Mouse (Mus musculus): ENCODE measurements at regions not wholly inside any gene's neighbourhood (a gene's known extent, or its start where the extent isn't known, plus 50 kb on each side); places are given as distances from the start of the nearest gene placed in this dataset.

DNA sequence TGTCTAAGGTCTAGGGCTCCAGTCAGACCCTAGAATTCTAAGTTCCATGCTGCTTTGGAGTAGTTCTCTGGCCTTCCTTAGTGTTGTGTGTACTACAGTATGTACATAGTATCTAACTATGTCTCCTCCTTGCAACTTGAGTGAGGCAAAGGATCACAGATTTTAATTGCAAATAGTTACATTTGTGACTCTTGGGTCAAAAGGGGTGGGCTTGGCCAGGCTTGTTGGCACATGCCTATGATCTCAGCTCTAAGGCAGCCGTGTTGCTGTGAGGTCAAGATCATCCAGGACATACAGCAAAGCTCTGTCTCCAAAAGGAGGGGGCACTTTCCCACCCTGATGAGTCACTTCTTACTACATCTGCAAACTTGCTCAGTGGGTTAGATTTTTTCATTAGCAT lies 89.8 kb upstream of the Cpm start:
- DNase-seq: no peak

DNA sequence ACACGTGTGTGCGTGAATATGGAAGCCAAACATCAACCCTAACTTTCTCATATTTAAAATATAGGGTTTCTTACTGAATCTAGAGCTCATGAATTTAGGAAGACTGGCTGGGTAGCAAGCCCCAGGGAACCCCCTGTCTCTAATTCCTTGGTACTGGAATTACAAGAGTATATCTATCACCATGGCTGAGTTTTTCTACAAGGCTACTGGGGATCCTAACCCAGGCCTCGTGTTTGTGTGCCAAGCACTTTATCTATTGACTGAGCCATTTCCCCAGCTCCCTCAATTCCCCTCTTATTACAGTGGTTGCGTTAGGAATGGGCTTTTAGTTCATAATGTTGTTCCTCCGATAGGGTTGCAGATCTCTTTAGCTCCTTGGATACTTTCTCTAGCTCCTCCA lies 90.6 kb upstream of the Cpm start:
- DNase-seq: no peak

DNA sequence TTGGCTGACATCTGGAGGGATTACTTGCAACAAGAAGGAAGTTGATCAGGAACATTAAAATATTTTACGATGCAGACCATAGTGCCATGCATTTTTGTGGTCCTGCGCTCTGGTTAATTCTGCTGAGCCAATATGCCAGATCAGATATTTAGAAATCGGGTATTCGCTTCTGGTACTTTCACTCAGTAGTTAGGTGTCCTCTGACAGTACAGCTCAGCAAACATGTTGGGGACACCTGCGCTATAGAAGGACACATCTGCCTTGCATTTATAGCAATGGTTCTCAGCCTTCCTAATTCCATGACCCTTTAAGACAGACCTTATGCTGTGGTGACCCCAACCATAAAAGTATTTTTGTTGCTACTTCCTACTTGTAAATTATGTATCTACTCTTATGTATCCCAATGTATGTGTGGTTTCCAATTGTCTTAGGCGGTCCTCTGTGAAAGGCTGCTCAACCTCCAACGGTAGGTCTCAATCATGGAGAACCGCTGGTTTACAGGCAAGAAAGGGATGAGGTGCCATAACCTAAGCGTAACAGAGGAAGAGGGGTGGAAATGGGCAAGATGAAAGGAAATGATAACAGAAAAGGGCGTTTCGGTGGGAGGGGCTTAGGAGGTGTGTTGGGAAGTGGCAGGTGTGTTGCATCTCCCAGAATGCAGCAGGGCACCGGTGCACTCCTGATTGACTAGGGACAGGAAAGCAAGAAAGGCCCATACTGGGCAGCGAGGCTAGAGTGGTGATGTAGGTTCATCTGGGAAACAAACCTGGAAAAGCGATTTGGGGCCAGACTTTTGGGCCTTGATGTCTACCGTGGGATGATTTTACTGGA lies 92.3 kb upstream of the Cpm start:
- no peak for DNase-seq

DNA sequence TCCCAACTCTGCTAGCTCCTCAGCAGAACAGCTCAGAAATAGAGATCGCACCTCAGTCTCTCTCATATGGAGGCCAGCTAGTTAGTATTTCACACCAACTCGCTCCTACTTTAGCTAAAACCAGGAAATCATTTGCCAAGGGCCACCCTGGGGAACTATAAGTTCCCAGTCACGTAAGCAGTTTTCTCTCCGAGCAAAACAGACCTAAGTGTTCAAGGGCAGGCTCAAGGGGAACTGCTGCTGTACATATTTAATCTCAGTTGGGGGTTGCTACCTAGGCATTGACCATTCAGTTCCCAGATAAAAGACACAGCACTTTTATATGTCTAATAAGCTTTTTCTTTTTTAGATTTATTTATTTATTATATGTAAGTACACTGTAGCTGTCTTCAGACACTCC lies 93.5 kb upstream of the Cpm start:
- no peak for DNase-seq

DNA sequence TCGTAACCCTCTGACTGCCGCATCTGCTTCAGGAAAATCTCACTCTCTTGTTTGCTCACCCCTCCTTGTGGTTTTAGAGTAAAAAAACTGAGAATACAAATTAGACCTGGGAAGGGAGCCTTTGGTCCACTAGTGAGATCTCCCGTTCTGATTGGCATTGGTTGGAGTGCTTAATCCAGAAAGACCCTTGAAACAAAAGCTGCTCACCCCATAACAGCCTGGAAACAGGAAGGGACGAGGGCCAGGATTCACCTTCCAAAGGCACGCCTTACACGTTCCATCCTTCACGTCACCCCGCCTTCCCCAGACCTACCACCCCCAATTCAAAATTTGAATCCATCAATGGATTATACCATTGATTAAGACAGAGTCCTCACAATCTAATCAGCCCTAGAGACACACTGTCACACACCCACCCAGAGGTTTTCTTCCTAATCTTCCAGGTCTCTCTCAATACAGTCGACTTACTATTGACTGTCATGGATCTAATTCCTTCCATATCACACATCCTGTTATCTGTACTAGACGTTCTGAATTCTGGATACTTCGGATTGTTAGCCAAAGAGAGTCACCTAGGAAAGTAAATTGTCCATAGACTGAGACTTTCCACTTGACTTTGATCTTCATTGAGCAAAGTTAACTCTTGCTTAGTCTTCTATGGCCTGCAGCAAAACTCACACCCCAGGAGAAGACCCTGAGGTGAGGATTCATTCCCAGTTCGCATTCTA lies 94.1 kb upstream of the Cpm start:
- no peak for DNase-seq

DNA sequence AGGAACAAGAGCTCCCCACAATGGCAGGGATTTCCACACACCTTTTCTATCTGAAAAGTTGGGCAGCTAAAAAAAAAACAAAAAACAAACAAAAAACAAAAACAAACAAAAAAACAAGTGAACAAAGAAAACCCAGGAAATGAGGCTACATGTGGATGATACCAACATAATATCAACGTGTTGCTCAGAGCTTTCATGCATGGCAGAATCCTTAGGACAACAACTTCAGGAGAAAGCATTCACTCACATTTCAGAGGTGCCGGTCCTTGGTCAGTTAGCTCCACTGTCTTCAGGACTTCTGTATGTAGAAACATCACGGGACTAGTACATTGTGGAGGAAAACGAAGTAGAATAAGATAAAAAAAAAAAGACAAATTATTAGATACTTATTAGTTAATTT lies 94.8 kb upstream of the Cpm start:
- no peak for DNase-seq

DNA sequence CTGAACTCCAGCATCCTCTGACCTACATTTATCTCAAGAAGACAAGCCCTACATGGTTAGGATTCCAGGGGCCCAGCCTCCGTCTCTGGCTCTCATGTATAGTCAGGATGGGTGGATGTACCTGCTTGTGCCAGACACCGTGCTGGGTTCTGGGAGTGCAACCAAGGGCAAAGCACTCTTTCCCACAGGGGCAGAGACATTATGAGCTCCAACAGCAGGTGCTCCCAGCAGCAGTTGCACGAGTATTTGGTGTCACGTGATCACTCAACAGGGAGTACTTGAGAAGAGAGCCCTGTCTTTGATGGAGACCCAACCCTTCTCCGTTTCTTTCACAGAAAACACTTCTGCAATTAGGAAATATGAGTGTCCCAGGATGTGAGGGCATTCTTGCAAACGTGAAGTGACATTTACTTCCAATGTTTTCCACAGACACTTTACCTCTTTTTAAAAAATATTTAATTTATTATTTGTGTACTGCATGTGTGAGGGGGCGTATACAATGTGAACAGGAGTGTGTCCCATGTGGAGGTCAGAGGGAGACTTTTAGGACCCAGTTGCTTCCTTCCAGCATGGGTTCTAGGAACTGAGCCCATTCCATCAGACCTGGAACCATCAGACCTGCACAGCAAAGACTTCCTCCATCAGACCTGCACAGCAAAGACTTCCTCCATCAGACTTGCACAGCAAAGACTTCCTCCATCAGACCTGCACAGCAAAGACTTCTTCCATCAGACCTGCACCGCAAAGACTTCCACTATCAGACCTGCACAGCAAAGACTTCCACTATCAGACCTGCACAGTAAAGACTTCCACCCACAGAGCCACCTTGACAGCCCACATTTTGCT lies 95.5 kb upstream of the Cpm start:
- no peak for DNase-seq

DNA sequence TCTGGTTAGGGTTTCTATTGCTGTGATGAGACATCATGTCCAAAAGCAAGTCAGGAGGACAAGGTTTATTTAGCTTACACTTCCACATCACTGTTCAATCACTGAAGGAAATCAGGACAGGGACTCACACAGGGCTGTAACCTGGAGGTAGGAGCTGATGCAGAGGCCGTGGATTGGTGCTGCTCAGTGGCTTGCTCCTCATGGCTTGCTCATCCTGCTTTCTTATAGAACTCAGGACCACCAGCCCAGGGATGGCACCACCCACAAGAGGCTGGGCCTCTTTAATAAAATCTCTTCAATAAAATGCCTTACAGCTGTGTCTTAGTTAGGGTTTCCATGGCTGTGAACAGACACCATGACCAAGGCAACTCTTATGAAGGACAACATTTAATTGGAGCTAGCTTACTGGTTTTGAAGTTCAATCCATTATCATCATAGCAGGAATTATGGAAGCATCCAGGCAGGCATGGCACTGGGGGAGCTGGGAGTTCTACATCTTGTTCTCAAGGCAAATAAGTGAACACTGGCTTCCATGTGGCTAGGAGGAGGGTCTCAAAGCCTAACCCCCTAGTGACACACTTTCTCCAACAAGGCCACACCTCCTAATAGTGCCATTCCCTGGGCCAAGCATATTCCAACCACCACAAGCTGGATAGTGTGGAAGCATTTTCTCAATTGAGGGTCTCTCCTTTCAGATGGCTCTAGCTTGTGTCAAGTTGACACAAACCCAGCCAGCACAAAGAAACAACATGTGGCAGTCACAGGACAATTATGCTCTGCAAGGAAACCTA lies 96.4 kb upstream of the Cpm start:
- DNase-seq: no peak

DNA sequence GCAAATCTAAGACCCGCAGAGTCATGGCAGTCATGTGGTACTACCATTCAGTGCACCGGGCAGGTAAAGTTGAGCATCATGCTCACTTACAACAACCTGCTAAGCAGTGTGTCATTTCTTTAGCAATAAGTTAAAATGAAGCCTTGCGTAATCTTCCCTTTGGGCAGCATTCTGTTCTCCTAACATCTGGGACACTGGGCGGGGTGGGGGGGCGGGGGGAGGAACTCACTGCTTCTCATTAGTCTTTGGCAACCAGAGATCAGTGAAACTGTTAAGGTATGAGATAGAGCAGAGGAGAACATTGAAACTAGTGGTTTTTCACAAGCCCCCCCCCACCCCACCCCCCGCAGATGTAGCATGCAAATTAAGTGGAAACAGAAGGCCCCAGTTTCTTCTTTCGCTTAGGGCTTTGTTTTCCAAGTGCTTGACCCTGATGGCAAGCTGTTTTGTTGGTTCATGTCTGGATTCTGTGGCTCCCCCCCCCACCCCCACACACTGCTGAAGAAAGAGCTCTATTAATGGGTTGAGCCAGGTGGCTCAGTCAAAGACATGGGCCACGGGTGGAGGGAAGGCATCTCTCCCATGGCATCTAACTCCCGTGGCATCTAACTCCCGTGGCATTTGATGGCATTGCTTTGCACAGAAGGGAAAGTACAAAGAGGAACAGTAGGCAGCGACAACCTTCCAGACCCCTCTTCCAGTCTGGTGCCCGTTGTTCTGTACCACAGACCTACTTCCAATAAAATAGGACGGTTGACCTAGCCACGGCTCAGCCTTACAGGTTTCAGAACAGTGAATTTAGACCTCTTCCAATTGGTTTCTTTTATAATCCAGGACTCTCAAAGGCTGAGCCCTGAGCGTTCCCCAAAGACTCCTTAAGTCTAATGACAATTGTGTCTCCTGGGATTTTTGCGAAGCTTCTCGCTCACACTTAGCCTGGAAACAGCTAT lies 97.2 kb upstream of the Cpm start:
- no peak for DNase-seq

DNA sequence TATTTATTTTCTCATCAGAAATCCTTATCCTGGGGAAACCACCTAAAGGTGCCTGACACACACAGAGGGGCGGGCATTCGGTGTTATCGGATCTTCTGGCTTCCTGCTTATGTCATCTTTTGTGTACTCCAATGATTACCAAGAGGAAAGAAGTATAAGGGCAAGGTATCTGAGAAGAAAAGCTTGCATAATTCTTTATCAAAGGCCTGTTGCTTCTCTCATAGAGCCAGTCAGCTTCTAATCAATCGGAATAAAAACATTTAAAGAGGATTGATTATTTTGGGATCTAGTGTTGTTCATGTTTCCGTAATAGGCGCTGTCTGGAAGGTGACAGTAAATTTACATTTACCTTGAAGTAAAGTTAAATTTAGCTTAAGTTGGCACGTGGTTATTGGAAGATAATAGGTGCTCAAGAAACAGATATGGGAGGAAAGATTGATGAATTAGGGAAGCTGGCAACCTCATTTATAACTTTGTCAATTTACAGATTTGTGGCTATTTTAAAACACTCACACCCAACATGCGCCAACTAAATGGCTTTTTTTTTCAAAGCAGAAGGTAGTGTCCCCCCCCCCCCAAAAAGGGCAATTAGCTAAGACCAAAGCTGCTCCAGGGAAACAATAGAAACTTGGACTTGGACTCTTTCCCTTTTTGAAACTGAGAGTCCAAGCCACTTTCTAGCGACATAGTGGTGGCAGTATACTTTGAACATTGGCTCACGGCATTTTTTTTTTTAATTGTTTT lies 98.3 kb upstream of the Cpm start:
- no peak for DNase-seq

DNA sequence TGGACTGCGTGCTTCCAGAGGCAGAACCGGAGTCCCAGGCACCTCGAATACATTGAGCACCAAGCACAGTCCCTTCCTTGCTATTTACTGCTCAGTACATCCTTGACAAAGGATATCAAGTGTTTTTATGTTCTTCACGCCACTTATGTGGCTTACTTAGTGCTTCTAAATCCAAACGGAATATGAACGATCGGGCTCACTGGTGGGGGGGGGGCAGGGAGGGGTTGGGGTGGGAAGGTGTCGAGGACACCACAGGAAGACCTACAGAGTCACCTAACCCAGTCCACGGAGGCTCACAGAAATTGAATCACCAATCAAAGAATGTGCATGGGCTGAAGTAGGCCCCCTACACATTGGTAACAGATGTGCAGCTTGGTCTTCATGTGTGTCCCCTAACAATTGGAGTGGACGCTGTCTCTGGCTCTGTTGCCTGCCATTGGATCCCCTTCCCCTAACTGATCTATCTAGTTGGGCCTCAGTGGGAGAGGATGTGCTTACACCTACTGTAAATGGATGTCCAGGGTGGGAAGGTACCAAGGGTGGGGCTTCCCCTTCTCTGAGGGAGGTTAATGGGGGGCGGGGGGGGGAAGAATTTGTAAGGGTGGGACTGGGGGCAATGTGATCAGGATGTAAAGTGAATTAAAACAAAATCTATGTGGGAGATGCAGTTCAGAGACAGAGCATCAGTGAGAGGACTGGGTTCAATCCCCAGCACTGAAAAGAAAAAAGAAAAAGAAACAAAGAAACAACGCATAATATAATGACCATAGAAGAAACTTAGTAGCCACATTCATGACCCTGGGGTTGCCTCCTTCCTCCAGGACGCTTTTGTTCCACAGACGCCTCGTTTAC lies 99.1 kb upstream of the Cpm start:
- no peak for DNase-seq

DNA sequence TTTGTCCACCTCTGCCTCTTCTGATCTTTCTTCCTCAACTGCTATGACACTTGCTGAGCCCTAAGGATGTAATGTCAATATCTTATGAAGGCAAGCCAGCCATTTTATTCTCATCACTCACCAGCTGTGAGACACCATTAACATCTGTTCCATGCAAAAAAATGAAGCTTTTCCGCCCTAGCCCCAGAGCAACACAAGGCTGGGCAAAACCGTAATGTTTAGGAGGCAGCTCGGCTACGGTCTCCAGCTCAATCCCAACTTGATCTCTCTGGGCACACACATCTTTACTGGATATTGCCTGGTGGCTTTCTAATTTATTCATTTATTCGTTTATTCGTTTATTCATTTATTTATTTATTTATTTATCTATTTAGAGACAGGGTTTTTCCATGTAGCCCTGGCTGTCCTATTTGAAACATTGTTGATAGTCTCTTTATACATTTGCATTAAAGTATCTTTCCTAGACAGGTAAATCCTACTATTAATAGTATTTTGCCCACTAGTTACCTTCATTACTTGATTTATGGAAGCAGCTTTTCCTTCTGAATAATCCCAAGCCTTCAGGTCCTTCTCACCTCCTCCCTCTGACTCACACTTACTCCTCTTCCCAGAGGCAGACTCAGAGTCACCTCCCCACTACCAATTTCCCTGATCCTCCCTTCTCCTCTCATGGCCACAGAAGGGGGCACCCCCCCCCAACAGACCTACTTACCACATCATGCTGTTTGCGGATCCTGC lies 99.9 kb upstream of the Cpm start:
- DNase-seq: no peak

DNA sequence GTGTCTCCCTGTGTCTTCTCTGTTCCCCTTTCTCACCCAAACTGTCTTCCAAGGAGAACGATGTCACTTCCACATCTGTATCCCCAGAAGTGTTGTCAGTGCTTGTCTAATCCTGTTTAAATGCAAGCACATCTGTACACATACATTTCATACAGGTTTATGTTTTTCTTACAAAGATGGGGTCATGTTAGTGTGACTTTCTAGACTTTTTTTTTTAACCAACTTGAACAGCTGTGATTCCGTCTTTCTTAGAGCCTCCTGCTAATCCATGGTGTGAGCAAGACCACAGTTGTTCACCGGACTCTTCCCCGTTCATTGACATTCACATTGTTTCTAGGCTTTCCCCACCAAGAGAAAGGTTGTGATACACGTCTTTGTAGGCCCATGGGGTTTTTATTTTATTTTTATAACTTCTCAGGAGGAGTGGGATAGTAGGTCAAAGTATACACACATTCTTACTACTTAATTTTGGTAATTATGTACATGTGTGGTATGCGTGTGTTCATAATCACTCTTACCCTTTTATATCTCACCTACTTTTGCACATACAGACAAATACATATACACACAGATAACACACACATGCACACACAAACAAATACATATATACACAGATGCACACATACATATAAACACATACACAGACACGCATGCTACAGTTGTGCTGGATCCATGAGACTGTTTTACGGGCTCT lies 100.6 kb upstream of the Cpm start:
- DNase-seq: no peak

DNA sequence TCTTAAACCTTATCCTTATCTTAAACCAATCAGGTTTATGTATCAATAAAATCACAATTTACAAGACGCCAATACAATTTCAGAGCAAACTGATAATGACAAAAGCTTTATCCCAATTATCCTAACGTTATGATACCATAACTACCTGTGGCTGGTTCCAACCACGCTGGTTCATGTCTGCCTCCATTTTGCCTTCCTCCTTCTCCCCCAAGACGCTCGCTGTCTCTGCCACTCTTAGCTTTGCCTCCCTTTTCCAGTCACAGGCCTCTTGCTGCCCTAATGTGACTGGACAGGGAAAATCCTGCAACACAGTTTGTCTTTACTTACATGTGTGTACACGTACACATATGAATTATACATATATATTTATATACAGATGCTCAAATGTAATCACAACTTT lies 101.3 kb upstream of the Cpm start:
- DNase-seq: no peak

DNA sequence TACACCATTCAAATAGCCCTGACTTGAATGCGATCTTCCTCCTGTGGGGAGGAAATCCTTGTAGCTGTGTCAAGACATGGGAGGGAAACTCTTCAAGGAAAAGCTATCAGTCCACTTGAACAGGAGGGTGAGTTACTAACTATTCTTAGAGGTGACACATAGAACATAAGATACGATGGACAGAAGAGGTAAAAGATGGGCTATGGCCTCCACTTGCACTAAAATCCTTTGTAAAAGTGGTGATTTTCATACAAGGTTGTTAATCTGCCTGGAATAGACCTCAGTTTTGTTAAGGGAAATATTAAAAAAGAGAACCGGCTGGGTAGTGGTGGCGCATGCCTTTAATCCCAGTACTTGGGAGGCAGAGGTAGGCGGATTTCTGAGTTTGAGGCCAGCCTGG lies 102.1 kb upstream of the Cpm start:
- DNase-seq: no peak

DNA sequence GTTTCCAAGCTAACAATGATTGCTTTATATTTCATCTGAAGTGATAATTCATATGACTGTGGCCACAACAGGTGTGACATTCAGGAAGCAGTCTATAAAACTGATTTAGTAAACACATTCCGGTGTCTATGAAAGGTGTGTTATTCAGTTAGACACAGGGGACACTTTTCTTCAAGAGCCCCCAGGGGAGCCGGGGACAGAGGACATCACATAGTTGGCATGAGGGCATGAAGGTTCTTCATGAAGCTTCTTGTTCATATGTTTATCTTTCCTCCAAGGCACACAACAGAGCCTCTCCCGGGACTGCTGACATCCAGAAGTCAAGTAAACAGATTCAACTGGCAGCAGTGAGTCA lies 102.5 kb upstream of the Cpm start:
- DNase-seq: no peak

DNA sequence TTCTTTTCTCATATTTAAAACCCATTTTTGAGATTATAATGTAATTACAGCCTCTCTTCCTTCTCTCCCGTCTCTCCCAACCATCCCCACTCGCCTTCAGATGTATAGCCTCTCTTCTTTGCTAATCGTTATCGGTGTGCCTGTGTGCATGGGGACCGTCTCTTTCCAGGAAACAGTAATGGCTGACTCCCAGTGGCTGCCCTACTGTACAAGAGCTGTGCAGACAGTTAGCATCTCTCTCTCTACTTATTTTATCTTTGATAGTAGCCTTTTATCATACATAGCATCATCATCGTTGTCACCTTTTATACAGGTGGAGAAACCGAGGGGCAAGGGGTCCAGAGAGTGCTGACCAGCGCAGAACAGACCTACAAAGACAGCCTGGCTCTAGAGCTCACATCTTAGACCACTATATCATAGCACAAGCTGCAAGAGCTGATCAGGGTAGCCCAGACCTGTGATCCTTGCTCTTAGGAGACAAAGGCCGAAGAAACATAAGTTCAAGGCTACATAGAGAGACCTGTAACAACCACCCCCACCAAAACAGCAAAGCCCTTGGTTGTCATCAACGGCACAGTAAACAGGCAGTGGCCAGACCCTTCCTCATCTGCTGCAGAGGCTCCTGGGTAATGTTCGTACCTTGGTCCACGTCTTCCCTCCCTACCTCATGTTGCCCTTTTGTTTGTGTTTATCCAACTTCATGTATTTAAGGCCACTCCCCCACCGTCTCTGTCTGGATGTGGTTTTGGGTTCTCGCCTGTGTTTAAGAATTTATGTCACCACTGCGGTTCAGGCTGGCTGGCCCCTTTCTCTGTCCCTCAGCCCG lies 103.1 kb upstream of the Cpm start:
- DNase-seq: no peak

DNA sequence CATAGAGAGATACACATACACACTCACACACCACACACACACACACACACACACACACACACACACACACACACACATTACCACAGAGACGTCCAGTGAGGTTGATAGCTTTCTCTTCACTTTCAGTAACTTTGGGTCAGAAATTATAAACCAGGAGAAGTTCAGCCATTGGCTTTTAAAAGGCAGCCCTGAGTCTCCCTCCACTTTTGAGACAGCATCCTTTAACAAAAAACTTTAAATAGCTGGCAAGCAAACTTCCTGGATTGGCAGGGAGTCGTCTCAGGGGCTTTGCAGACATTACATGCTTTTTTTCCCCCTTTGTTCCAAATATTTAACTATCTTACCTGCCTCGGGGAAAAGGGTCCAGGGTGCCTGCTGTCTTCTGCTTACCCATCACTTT lies 103.7 kb upstream of the Cpm start:
- DNase-seq: no peak

Measured in layer of hippocampus, adult 9-11 months (tissue).